Mouse (Mus musculus) hindlimb bud, embryonic 11.5 days (tissue): ENCODE results near the gene Rps4x.

ENCODE experiments used
- DNase-seq: peaks from one replicate; pipeline ENCODE4 v3.0.0-alpha.2; 2012; ENCODE audit warnings: low read depth, low spot score; ENCODE audit errors: extremely low spot score

Rps4x gene

DNA sequence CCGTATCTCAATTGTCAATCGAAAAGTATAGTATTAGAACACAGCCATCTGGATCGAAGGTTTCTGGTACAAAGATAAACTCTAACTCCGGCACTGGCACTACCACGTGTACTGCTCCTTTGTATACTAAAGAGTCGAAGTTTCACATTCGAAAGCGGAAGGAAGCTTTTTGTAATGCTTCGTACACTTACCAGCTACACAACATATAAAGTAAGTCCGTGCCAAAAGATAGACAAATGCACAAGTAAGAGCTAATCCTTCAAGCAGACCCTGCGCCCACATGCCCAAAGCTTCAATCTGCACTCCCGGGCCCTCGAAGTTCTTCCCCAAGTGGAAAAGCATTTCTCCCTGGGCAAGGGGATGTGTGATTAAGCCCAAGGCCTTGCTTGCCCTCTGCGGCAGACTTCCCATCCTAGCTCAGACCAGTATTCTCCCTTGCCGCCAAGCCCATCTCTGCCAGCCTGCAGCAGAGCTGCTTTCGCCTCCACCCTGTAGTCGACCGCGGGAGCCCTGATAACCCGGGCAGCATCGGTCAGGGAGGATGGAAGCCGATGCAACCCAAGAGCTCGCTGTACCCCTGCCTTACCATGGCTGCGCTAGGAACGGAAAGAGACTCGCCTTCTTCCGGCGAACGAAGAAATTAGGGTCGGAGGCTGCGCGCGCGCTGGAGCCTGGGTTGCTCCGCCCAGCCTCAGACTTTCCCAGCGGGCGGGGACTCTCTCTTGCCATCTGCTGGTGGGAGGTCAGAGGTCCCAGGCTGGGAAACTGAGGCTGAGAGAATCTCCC lies at the start of gene Rps4x:
Gene Rps4x (minus strand): TSS at position 683 of the 786 bp plus-strand sequence.
- DNase-seq, result no peak

- DNase-seq, result peak; percentile 8
Measured at GRCm38 (mm10) chrX:102219126-102219525, 29.9 kb upstream of the Rps4x start.

DNA sequence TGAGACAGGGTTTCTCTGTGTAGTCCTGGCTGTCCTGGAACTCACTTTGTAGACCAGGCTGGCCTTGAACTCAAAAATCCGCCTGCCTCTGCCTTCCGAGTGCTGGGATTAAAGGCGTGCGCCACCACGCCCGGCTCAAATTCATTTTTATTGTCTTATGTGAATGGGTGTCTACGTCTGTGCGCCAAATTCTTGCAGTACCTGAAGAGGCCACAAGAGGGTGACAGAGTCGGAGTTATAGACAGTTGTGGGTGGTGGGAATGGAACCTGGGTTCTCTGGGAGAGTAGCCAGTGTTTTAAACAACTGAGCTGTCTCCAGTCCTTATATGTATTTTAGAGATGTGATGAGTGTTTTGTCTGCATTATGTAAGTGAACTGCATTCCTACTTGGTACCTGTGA lies 26.2 kb upstream of the Rps4x start:
- peak; percentile 26 for DNase-seq

DNA sequence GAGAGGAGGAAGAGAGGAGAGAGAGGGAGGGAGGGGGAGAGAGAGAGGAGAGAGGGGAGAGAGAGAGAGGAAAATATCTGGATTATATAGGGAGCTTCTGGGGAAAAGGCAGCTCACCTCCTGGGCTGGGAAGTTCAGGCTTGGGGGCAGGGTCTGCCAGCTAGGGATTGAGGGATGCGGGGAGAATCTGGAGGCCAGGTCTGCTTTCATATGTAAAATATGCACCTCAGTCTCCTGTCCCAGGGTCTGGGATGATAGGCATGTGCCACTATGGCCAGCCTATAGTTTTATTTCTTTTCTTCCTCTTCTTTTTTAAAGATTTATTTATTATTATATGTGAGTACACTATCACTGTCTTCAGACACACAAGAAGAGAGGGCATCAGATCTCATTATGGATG lies 1.6 kb upstream of the Rps4x start:
- no peak for DNase-seq

DNA sequence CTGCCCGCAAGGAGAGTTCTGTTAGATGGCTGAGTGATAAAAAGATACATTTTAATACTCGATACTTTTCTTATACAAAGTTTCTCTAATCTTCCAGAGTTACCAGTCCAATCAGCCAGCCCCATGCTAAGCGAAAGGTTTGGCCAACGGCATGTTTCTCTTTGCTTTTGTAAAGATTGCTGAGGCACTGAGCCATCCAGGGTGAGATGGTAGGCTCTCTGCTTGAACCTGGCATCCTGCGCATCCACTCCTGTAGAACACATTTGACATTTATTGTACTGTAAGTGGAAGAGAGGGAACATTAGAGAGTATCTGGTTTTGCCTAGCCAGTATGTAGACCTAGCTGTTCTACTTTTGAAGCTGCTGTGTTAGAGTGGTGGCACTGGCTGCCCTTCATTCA lies 387 bp upstream of the Rps4x start:
- no peak for DNase-seq

- no peak for DNase-seq
Measured at GRCm38 (mm10) chrX:102187023-102187699, 2.0 kb downstream of the Rps4x start.

- DNase-seq, result no peak
Measured at GRCm38 (mm10) chrX:102182575-102182974, 6.6 kb downstream of the Rps4x start.

GRCm38 (mm10) chrX:102175538-102176287 lies 13.5 kb downstream of the Rps4x start:
- DNase-seq, result no peak

GRCm38 (mm10) chrX:102170900-102171299 lies 18.3 kb downstream of the Rps4x start:
- no peak for DNase-seq

DNA sequence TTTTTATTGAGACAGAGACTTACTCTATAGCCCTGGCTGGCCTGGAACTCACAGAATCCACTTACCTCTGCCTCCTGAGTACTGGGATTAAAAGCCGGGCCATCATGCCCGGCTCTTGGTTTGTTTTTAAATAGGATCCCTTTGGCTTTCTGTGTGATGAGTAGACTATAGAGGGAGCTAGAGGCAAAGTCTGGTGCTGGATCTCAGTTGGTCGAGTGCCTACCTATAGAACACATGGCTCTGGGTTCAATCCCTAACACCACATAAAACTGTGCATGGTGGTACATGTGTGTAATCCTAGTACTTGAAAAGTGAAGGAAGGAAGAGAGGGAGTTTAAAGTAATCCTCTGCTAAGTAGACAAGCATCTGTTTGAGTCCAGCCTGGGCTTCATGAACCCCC lies 19.1 kb downstream of the Rps4x start:
- no peak for DNase-seq

DNA sequence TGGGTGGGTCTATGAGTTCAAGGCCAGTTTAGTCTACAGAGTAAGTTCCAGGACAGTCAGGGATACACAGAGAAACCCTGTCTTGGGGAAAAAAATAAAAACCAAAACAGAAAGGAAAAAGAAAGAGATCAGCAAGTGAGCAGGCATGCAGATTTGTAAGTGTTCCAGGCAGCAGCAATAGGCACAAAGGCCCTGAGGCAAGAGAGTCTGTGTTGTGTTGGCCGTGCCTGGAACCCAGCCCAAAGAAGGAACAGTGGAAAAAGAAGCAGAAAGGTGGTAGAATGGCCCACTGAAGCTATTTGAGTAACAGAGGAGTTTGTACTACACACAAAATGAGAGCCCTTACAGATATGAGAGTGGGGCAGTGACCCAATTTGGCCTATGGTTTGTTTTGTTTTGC lies 19.5 kb downstream of the Rps4x start:
- no peak for DNase-seq

- DNase-seq, result no peak
Measured at GRCm38 (mm10) chrX:102166986-102167385, 22.2 kb downstream of the Rps4x start.

GRCm38 (mm10) chrX:102166521-102166920 lies 22.7 kb downstream of the Rps4x start:
- DNase-seq, result no peak

DNA sequence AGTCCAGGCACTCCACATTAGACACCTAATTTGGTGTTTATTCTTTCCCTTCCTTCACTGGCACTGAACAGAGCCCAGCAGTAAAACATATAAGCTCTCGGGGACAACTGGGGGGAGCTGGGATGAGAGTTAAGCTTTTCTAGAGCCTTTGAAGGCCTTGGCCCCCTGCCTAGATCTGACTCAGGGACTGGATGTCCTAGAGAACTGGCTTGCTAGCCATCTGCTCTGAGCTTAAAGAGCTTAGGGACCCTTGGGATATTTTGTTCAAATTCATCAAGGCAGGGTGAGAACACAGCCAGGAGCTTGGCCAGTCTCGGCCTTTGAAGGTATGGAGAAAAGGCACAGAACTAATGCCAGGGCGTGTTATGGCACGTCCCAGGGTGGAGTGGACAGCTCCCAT lies 25.7 kb downstream of the Rps4x start:
- DNase-seq, result no peak

- no peak for DNase-seq
Measured at GRCm38 (mm10) chrX:102163096-102163495, 26.1 kb downstream of the Rps4x start.

DNA sequence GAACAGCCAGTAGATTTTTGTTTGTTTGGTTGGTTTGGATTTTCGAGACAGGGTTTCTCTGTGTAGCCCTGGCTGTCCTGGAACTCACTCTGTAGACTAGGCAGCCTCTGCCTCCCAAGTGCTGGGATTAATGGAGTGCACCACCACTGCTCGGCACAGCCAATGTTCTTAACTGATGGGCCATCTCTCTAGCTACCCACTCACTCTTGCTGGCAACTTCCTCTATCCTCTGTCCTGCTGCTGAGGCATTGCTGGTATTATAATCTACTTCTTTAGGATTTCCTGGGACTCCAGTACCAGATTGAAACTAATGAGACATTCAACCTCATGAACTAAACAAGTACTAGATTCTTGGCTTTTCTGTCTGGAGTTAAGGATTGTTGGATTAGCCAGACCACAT lies 28.7 kb downstream of the Rps4x start:
- DNase-seq, result no peak

DNA sequence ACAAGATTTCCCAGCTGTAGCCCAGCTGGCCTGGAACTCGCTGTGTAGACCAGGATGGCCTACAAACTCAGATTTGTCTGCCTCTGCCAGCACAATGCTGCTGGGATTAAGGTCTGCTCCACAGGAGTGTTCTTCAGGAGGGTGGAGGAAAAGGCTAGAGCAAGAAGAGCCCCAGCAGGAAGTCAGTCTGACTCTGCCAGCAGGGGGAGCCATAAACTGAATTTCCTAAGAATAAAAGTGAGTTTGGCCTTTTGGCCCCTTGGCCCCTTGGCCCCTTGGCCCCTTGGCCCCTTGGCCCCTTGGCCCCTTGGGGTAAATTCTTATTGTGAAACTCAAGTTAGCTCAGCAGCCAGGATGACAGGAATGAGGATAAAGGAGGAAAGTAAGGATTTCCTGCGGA lies 29.4 kb downstream of the Rps4x start:
- DNase-seq, result no peak

DNA sequence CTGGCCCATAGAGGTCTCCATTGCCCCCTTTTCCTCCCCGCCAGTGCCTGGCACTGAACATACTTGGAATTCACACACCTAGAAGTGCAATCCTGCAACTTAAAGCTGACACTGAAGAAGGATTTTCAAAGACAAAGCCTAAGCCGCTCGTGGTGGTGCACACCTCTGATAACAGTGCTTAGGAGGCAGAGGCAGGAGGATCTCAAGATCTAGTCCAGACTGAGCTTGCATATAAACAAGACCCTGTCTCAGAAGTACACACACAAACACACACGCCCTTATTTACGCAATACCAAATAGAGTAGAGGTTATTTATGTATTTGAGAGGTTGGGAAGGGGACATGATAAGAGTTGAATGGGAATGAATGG lies 31.8 kb downstream of the Rps4x start:
- DNase-seq, result no peak

DNA sequence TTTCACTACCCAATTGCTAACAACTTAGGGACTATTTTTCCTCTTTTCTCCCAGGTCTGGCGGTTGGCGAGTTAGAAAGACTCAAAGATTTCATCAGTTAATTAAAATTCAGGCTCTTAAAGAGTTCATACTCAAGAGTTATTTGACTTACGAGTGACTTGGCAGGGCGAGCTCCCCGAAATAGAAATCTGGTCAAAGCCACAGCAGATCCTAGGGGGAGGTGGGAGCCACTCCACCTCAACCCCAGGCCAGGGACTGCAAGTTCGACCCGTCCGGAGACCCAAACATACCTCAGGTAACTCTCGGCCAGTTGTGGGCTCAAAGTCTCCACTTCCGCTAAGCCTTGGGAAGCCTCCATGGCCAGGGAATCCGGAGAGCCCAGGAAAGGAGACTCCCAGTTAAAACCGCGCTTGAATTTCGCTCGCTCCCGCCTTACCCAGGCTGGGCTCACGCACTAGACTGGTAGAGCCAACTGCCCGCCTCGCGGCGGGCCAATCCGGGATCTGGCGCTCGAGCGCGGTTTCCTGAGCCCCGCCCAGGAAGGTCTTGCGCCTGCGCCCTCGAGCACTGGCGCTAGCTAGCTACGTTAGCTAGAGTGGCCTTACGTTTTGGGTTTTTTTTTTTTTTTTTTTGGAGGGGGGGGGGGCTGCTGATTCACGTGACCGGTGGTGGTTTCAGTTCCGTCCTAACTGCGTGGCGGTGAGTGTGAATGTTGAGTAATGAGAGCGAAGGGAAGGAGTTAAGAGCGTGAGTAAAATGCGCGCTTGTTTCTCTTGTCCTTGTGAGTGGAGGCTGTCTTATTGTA lies 32.4 kb downstream of the Rps4x start, which contains the start of gene Ercc6l:
Gene Ercc6l (minus strand): TSS at position 474 of the 805 bp plus-strand sequence.
- peak; percentile 87 for DNase-seq

- DNase-seq, result no peak
Measured at GRCm38 (mm10) chrX:102141157-102141556, 48.0 kb downstream of the Rps4x start.
